Mouse (Mus musculus) forebrain, embryonic 10.5 days (tissue): ENCODE data around the gene Slc26a10. TPM values are rescaled to one million over a fixed set of nuclear protein-coding genes. Genes with fewer than 3 reads are reported as not detected.

ENCODE experiments used
- DNase-seq: peaks from one replicate; pipeline ENCODE4 v3.0.0-alpha.2; 2017; ENCODE audit warnings: low spot score; ENCODE audit errors: extremely low spot score
- H3K27ac ChIP-seq: fragments of 300-500 bp; sonication (generic); 2 replicates; pipeline ENCODE4 v1.5.1; 2016; ENCODE audit warnings: mild to moderate bottlenecking
- H3K27me3 ChIP-seq: fragments of 300-500 bp; sonication (generic); 2 replicates; pipeline ENCODE4 v1.6.1; 2016; ENCODE audit warnings: mild to moderate bottlenecking; ENCODE audit not compliant: poor library complexity, severe bottlenecking
- H3K36me3 ChIP-seq: fragments of 300-500 bp; sonication (generic); replicated peaks from 2 replicates; pipeline ENCODE4 v1.6.1; 2016; ENCODE audit warnings: mild to moderate bottlenecking, moderate library complexity
- H3K4me1 ChIP-seq: fragments of 300-500 bp; sonication (generic); 2 replicates; pipeline ENCODE4 v1.6.1; 2016
- H3K4me3 ChIP-seq: fragments of 300-500 bp; sonication (generic); 2 replicates; pipeline ENCODE4 v1.5.1; 2016; ENCODE audit warnings: mild to moderate bottlenecking, moderate library complexity
- H3K9me3 ChIP-seq: fragments of 300-500 bp; sonication (generic); 2 replicates; pipeline ENCODE4 v1.6.1; 2016; ENCODE audit warnings: mild to moderate bottlenecking, moderate library complexity
- WGBS: fragments of 180-500 bp; shearing (Covaris S2); methylation state at CpG from one replicate; pipeline ENCODE4 v1.1.7; 2016; 5-methylcytosine and 5-hydroxymethylcytosine counted together
- polyA plus RNA-seq: library from polyadenylated mRNA; unstranded; fragments of >200 nt; fragmentation: Nextera tagmentation; extraction: Ambion mirVana; gene quantifications from 2 replicates; pipeline ENCODE4 v1.2.1, GENCODE M21; 2016

The Slc26a10 gene
- polyA plus RNA-seq, 1 experiment from 2014 or later = 1.9 TPM

- Histone ChIP-seq H3K36me3 (no peaks in the 10 kb centered on the region), H3K27me3 (peaks cover 86% of the 10 kb centered on the region), H3K9me3 (no peaks in the 10 kb centered on the region), H3K4me1 (peaks cover 48% of the 10 kb centered on the region), H3K27ac (no peak overlapping the region), H3K4me3 (peak overlapping the region; percentile 35)
- 39% methylated on average over 3 of the region's 3 CpGs for WGBS
- DNase-seq = no peak
Measured at GRCm38 (mm10) chr10:127176228-127176627, 4.2 kb downstream of the Slc26a10 start.

GRCm38 (mm10) chr10:127174170-127174569, 6.3 kb downstream of the Slc26a10 start:
- DNase-seq = no peak
- Histone ChIP-seq H3K4me1 (peaks cover 49% of the 10 kb centered on the region), H3K4me3 (no peak overlapping the region), H3K27me3 (peaks cover 86% of the 10 kb centered on the region), H3K27ac (no peak overlapping the region), H3K36me3 (no peaks in the 10 kb centered on the region), H3K9me3 (no peaks in the 10 kb centered on the region)
- 91% methylated on average over 7 of the region's 7 CpGs for WGBS

GRCm38 (mm10) chr10:127173148-127174065, 7.0 kb downstream of the Slc26a10 start:
- Histone ChIP-seq H3K9me3 (no peaks in the 10 kb centered on the region), H3K4me3 (no peak overlapping the region), H3K27ac (no peak overlapping the region), H3K36me3 (no peaks in the 10 kb centered on the region), H3K27me3 (peaks cover 86% of the 10 kb centered on the region), H3K4me1 (peaks cover 42% of the 10 kb centered on the region)
- DNase-seq = no peak
- WGBS = 87% methylated on average over 16 of the region's 16 CpGs

GRCm38 (mm10) chr10:127171631-127172200, 8.7 kb downstream of the Slc26a10 start:
- peaks cover 86% of the 10 kb centered on the region for H3K27me3 ChIP-seq
- no peak overlapping the region for H3K27ac ChIP-seq
- no peaks in the 10 kb centered on the region for H3K36me3 ChIP-seq
- no peak for DNase-seq
- no peak overlapping the region for H3K4me3 ChIP-seq
- H3K9me3 ChIP-seq = no peaks in the 10 kb centered on the region
- peaks cover 35% of the 10 kb centered on the region for H3K4me1 ChIP-seq
- WGBS = 90% methylated on average over 15 of the region's 15 CpGs

GRCm38 (mm10) chr10:127170837-127171272, 9.6 kb downstream of the Slc26a10 start:
- peak overlapping the region; percentile 76 for H3K27ac ChIP-seq
- H3K4me1 ChIP-seq = peaks cover 38% of the 10 kb centered on the region
- peak overlapping the region; percentile 52 for H3K4me3 ChIP-seq
- peaks cover 86% of the 10 kb centered on the region for H3K27me3 ChIP-seq
- DNase-seq = peak; percentile 84
- WGBS = under 1% methylated on average over 29 of the region's 29 CpGs
- H3K36me3 ChIP-seq = no peaks in the 10 kb centered on the region
- no peaks in the 10 kb centered on the region for H3K9me3 ChIP-seq

GRCm38 (mm10) chr10:127170002-127170401, 10.4 kb downstream of the Slc26a10 start:
- Histone ChIP-seq H3K27me3 (peaks cover 90% of the 10 kb centered on the region), H3K27ac (no peak overlapping the region)
- under 1% methylated on average over 22 of the region's 22 CpGs for WGBS

GRCm38 (mm10) chr10:127167614-127168192, 12.7 kb downstream of the Slc26a10 start:
- no peak for DNase-seq
- peaks cover 53% of the 10 kb centered on the region for H3K4me1 ChIP-seq

More at GRCm38 (mm10) chr10:127170002-127170401, 10.4 kb downstream of the Slc26a10 start:
- Histone ChIP-seq H3K36me3 (no peaks in the 10 kb centered on the region), H3K4me3 (peak overlapping the region; percentile 52), H3K4me1 (peaks cover 47% of the 10 kb centered on the region), H3K9me3 (no peaks in the 10 kb centered on the region)
- DNase-seq = peak; percentile 57

GRCm38 (mm10) chr10:127166771-127167613, 13.5 kb downstream of the Slc26a10 start:
- 23% methylated on average over 15 of the region's 15 CpGs for WGBS
- H3K4me1 ChIP-seq = peaks cover 53% of the 10 kb centered on the region
- no peak for DNase-seq
- no peaks in the 10 kb centered on the region for H3K9me3 ChIP-seq
- peaks cover 91% of the 10 kb centered on the region for H3K27me3 ChIP-seq
- H3K27ac ChIP-seq = no peak overlapping the region
- peak overlapping the region; percentile 68 for H3K4me3 ChIP-seq
- H3K36me3 ChIP-seq = no peaks in the 10 kb centered on the region

More at GRCm38 (mm10) chr10:127167614-127168192, 12.7 kb downstream of the Slc26a10 start:
- Histone ChIP-seq H3K36me3 (no peaks in the 10 kb centered on the region), H3K27me3 (peaks cover 95% of the 10 kb centered on the region), H3K27ac (no peak overlapping the region), H3K9me3 (no peaks in the 10 kb centered on the region), H3K4me3 (no peak overlapping the region)
- 50% methylated on average over 10 of the region's 10 CpGs for WGBS

GRCm38 (mm10) chr10:127166404-127166715, 14.1 kb downstream of the Slc26a10 start:
- Histone ChIP-seq H3K27me3 (peaks cover 85% of the 10 kb centered on the region), H3K9me3 (no peaks in the 10 kb centered on the region), H3K36me3 (no peaks in the 10 kb centered on the region), H3K4me3 (peak overlapping the region; percentile 68), H3K27ac (peak overlapping the region; percentile 82; the same call in 1 of the 2 replicates), H3K4me1 (peaks cover 52% of the 10 kb centered on the region)
- 1% methylated on average over 11 of the region's 11 CpGs for WGBS
- DNase-seq = no peak

GRCm38 (mm10) chr10:127165654-127166403, 14.6 kb downstream of the Slc26a10 start:
- peak overlapping the region; percentile 68 for H3K4me3 ChIP-seq
- H3K9me3 ChIP-seq = no peaks in the 10 kb centered on the region
- DNase-seq = peak; percentile 65
- under 1% methylated on average over 56 of the region's 56 CpGs for WGBS
- H3K27ac ChIP-seq = peak overlapping the region; percentile 82
- no peaks in the 10 kb centered on the region for H3K36me3 ChIP-seq
- H3K4me1 ChIP-seq = peaks cover 47% of the 10 kb centered on the region
- peaks cover 80% of the 10 kb centered on the region for H3K27me3 ChIP-seq

GRCm38 (mm10) chr10:127165354-127165653, 15.1 kb downstream of the Slc26a10 start:
- Histone ChIP-seq H3K4me3 (peak overlapping the region; percentile 68), H3K9me3 (no peaks in the 10 kb centered on the region), H3K27ac (peak overlapping the region; percentile 82), H3K27me3 (peaks cover 74% of the 10 kb centered on the region), H3K4me1 (peaks cover 41% of the 10 kb centered on the region), H3K36me3 (no peaks in the 10 kb centered on the region)
- no peak for DNase-seq
- WGBS = under 1% methylated on average over 42 of the region's 42 CpGs
